Mouse (Mus musculus) liver, embryonic 13.5 days (tissue): ENCODE results near the gene Suclg1. TPM values are rescaled to one million over a fixed set of nuclear protein-coding genes. Genes with fewer than 3 reads are reported as not detected.

Source experiments
- ATAC-seq: fragments of 200-750 bp; cut with Nextera tagmentation; 2 replicates; pipeline ENCODE4 v1.8.0; 2017; ENCODE audit warnings: low read depth, mild to moderate bottlenecking, moderate number of reproducible peaks, moderate library complexity
- DNase-seq: peaks from one replicate; pipeline ENCODE4 v3.0.0; 2022
- H3K27ac ChIP-seq: fragments of 300-500 bp; sonication (generic); 2 replicates; pipeline ENCODE4 v1.5.1; 2015; ENCODE audit warnings: moderate library complexity, mild to moderate bottlenecking, inconsistent platforms
- H3K27me3 ChIP-seq: fragments of 300-500 bp; sonication (generic); 2 replicates; pipeline ENCODE4 v1.6.1; 2015; ENCODE audit warnings: mild to moderate bottlenecking, inconsistent platforms
- H3K36me3 ChIP-seq: fragments of 300-500 bp; sonication (generic); 2 replicates; pipeline ENCODE4 v1.6.1; 2015; ENCODE audit warnings: mild to moderate bottlenecking, inconsistent platforms
- H3K4me1 ChIP-seq: fragments of 300-500 bp; sonication (generic); replicated peaks from 2 replicates; pipeline ENCODE4 v1.6.1; 2015; ENCODE audit warnings: inconsistent platforms
- H3K4me2 ChIP-seq: fragments of 300-500 bp; sonication (generic); 2 replicates; pipeline ENCODE4 v1.6.1; 2015; ENCODE audit warnings: inconsistent platforms, mild to moderate bottlenecking, moderate library complexity
- H3K4me3 ChIP-seq: fragments of 300-500 bp; sonication (generic); replicated peaks from 2 replicates; pipeline ENCODE4 v1.5.1; 2015; ENCODE audit warnings: mild to moderate bottlenecking, inconsistent platforms
- H3K9ac ChIP-seq: fragments of 300-500 bp; sonication (generic); 2 replicates; pipeline ENCODE4 v1.6.1; 2015; ENCODE audit warnings: mild to moderate bottlenecking, inconsistent platforms
- H3K9me3 ChIP-seq: fragments of 300-500 bp; sonication (generic); replicated peaks from 2 replicates; pipeline ENCODE4 v1.6.1; 2016; ENCODE audit warnings: inconsistent platforms
- WGBS: fragments of 180-500 bp; shearing (Covaris S2); methylation state at CpG from one replicate; pipeline ENCODE4 v1.1.7; 2015; ENCODE audit not compliant: insufficient replicate concordance; 5-methylcytosine and 5-hydroxymethylcytosine counted together
- polyA plus RNA-seq: library from polyadenylated mRNA; unstranded; fragments of >200 nt; fragmentation: Nextera tagmentation; extraction: Ambion mirVana; gene quantifications from 2 replicates; pipeline ENCODE4 v1.2.1, GENCODE M21; 2015

The Suclg1 gene
- polyA plus RNA-seq, 1 experiment from 2014 or later: 131 TPM

DNA sequence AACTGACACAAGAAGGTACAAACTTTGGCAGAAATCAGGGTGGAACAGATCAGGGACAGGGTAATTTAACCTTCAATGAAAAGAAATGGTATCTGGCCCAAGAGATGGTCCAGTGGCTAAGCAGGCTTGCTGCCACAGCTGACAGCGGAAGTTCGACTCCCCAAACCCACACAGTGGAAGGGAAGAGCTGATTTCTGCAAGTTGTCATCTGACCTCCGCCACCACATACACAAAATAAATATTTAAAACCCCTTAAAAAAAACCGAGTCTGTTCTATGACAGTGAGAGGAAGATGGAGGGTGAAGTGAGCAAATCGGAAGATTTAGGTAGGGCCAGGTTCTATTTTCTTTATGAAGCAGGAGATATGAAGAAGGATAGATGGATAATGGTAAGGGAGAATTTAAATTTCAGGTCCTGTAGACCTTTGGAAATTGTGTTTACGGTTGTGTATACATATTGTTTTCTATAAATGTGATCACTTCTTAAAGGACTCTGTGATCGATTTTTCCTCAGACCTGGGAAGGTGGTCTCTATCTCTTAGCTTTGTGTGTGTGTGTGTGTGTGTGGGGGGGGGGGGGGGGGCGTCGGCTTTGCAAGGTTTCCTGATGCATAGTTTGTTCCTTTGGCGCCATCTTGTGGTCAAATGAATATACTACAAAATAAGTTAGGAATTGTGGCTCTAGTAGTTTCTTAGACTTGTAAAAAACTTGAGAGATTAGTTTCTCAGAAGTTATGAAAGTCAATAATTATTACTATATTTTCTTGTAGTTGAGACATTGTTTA, 20.6 kb upstream of the Suclg1 start:
- no peak overlapping the region for H3K4me3 ChIP-seq
- H3K36me3 ChIP-seq: no peaks in the 10 kb centered on the region
- no peaks in the 10 kb centered on the region for H3K9me3 ChIP-seq
- ATAC-seq: no peak
- H3K27ac ChIP-seq: no peak overlapping the region
- H3K9ac ChIP-seq: no peak overlapping the region
- H3K27me3 ChIP-seq: no peaks in the 10 kb centered on the region
- no peak overlapping the region for H3K4me2 ChIP-seq
- 31% methylated on average over 10 of the region's 10 CpGs for WGBS
- DNase-seq: no peak
- H3K4me1 ChIP-seq: peaks cover 2% of the 10 kb centered on the region; the same call in 1 of the 2 replicates

DNA sequence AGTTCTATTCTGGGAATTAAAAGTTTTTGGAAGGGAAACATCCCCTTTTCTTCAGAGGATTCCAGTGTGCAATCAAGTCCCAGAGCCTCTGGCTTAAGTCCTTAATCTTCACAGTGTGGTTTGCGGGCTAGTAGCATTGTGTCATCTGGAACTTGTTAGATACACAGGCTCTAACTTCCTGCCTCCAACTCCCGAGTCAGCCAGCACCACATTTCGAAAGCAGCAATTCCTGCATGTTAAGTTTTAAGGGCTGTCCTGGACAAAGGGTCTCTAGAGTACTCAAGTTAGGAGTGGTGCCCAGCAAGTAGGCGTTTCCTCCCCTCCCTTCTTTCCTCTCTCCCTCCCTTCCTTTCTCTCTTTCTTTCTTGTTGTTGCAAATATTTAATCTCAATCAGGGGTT, 19.8 kb upstream of the Suclg1 start:
- Histone ChIP-seq H3K9ac (no peak overlapping the region), H3K4me2 (no peak overlapping the region), H3K4me3 (no peak overlapping the region), H3K36me3 (no peaks in the 10 kb centered on the region), H3K9me3 (no peaks in the 10 kb centered on the region), H3K27ac (no peak overlapping the region), H3K27me3 (no peaks in the 10 kb centered on the region), H3K4me1 (peaks cover 7% of the 10 kb centered on the region)
- no peak for DNase-seq
- WGBS: 17% methylated on average over 4 of the region's 4 CpGs
- ATAC-seq: no peak

DNA sequence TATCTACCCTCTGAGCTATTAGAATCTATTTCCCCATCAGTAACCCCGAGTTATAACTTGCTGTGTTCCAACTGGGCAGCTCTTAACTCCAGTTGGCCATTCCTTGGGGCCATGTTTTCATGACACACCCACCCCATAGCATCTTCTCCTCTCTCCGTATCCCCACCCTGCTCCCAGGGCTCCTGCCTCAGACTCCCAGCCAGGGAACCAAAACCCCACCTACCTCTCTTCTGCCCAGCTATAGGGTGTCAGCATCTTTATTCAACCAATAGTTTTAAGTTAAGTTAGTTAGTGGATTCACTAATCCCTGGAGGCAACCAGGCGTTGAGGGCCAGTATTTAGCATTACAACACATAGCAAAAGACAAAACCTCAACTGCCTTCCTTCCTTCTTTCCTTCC, 19.3 kb upstream of the Suclg1 start:
- no peak for ATAC-seq
- WGBS: 60% methylated on average over 3 of the region's 3 CpGs

DNA sequence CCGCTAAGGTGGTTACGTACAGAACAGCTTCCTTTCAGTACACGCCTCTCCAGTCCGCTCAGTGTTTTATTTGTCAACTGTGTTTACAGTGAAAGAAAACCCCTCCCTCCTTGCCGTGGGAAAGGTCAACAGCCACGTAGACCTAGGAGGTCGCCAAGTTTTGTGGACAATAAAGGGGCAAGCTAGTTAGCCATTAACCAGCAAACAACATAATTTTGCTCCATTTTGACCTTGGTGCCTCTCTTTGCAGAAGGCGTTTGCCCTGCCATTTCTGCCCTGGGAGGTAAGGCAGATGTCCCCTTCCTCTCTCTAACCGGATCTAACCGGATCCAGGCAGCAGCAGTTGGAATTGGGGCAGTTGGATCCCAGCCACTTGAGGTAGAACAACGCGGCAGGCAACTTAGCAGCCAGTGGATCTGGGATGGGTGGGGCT, 16.0 kb upstream of the Suclg1 start:
- peak overlapping the region; percentile 62; the same call in 1 of the 2 replicates for H3K27ac ChIP-seq
- 68% methylated on average over 12 of the region's 12 CpGs for WGBS
- H3K4me3 ChIP-seq: 0 out of 2 replicates have a peak overlapping the region, but pooled peaks have one; percentile 14
- H3K4me2 ChIP-seq: no peak overlapping the region
- ATAC-seq: peak; percentile 67
- H3K9ac ChIP-seq: no peak overlapping the region
- H3K9me3 ChIP-seq: no peaks in the 10 kb centered on the region
- no peak for DNase-seq
- no peaks in the 10 kb centered on the region for H3K36me3 ChIP-seq
- no peaks in the 10 kb centered on the region for H3K27me3 ChIP-seq
- H3K4me1 ChIP-seq: peaks cover 7% of the 10 kb centered on the region

More for the DNA sequence above, 19.3 kb upstream of the Suclg1 start:
- Histone ChIP-seq H3K27ac (no peak overlapping the region), H3K4me2 (no peak overlapping the region), H3K9ac (no peak overlapping the region), H3K36me3 (no peaks in the 10 kb centered on the region), H3K4me1 (peaks cover 7% of the 10 kb centered on the region), H3K4me3 (no peak overlapping the region), H3K9me3 (no peaks in the 10 kb centered on the region), H3K27me3 (no peaks in the 10 kb centered on the region)
- DNase-seq: no peak

DNA sequence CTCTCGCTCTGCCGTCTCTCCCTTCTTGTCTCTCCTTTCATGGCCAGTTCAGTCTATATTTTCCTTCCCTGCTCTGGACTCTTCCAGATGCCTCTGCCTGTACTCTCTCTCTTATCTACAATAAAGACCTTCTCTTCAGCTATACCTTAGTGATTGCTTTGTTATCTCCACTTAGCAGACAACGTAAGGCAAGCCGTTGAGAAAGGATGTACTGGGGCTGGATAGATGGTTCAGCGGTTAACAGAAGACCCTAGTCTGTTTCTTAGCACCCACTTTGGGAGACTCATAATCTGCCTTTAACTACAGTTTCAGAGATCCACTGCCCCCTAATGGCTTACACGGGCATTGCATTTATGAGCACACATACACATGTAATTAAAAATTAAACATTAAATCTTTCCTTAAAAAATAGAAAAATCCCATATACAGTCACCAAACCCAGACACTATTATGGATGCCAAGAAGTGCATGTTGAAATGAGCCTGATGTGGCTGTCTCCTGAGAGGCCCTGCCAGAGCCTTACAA, 14.9 kb upstream of the Suclg1 start:
- H3K4me2 ChIP-seq: no peak overlapping the region
- no peak overlapping the region for H3K27ac ChIP-seq
- no peaks in the 10 kb centered on the region for H3K36me3 ChIP-seq
- no peak overlapping the region for H3K9ac ChIP-seq
- ATAC-seq: peak; percentile 48
- WGBS: 39% methylated on average over 6 of the region's 6 CpGs
- H3K4me3 ChIP-seq: no peak overlapping the region
- no peak for DNase-seq
- peaks cover 7% of the 10 kb centered on the region for H3K4me1 ChIP-seq
- H3K9me3 ChIP-seq: no peaks in the 10 kb centered on the region
- H3K27me3 ChIP-seq: no peaks in the 10 kb centered on the region

DNA sequence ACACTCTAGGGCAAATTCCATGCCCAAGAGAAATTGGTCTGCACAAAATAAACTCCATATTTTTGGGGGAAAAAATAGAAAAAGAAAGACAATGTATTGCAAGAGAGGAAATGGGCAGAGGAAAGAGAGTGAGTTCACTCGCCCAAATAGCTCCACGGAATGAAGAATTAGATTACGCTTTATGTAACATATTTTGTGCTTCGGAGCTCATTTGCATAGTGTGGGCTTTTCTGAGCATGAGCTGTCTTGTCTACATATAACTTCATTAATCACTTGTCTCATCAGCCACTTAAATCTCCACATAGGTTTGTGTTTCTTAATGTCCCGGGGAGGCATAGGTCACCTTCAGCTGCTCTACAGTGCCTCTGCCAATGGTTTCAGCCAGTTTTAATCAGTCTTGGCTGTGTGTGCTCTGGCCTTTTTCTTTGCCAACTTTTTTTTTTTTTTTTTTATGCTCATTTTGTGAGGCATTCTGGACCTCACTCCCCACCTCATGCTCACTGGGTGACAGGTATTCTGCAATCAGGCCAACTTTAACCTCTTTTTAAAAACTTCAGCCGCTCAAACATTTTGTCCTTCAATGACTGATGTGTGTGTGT, 13.8 kb upstream of the Suclg1 start:
- Histone ChIP-seq H3K4me1 (peaks cover 7% of the 10 kb centered on the region), H3K4me3 (no peak overlapping the region), H3K27me3 (no peaks in the 10 kb centered on the region), H3K9ac (no peak overlapping the region), H3K4me2 (no peak overlapping the region), H3K27ac (no peak overlapping the region), H3K36me3 (no peaks in the 10 kb centered on the region), H3K9me3 (no peaks in the 10 kb centered on the region)
- DNase-seq (no peak), ATAC-seq (no peak)
- WGBS: 77% methylated on average over 6 of the region's 6 CpGs

DNA sequence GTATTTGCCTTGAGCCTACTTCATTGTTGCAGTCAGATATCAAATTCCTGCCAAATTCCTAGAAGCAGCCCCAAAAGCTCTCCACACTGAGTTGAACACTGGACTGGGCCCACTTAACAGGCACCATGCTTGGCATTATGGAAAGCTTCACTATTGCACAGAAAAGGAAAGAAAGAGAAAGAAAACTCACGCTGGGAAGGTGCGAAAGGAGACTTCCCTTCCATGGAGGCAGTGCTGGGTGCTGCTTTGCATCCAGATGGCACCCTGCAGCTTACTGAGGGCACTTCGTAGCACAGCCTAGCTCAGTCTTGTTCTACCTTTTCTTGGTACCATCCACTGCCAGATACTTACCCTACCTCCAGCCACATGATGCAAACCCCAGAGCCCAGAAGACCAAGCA, 12.5 kb upstream of the Suclg1 start:
- H3K27me3 ChIP-seq: no peaks in the 10 kb centered on the region
- H3K9ac ChIP-seq: no peak overlapping the region
- H3K36me3 ChIP-seq: no peaks in the 10 kb centered on the region
- H3K4me3 ChIP-seq: no peak overlapping the region
- H3K4me1 ChIP-seq: peaks cover 7% of the 10 kb centered on the region
- no peak for ATAC-seq
- WGBS: 74% methylated on average over 3 of the region's 3 CpGs
- no peak for DNase-seq
- no peak overlapping the region for H3K27ac ChIP-seq
- H3K9me3 ChIP-seq: no peaks in the 10 kb centered on the region
- H3K4me2 ChIP-seq: no peak overlapping the region

DNA sequence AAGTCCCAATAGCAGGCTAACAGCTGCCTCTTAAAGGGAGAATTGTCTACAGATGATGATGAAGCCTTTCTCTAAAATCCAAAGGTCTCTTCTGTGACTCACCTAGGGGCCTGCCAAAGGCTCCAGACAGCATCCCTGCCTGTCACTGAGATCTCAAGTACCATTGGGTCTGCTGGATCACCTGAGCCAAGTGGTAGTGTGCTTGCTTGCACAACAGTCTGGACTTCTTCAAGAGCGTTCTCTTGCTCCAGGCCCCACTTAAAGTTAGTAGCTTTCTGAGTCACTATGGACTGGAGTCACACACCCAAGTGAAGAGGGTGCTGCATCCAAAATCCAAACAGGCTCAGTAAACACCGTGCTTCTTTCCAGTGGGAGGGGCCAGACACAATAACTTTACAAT, 1.4 kb upstream of the Suclg1 start:
- no peak for ATAC-seq
- no peak for DNase-seq
- Histone ChIP-seq H3K27me3 (no peaks in the 10 kb centered on the region), H3K36me3 (0 out of 2 replicates have a peak, but pooled peaks cover 3% of the 10 kb centered on the region), H3K4me2 (no peak overlapping the region), H3K4me1 (peaks cover 17% of the 10 kb centered on the region), H3K27ac (no peak overlapping the region), H3K9me3 (no peaks in the 10 kb centered on the region), H3K4me3 (no peak overlapping the region), H3K9ac (no peak overlapping the region)
- WGBS: 73% methylated on average over 2 of the region's 2 CpGs

DNA sequence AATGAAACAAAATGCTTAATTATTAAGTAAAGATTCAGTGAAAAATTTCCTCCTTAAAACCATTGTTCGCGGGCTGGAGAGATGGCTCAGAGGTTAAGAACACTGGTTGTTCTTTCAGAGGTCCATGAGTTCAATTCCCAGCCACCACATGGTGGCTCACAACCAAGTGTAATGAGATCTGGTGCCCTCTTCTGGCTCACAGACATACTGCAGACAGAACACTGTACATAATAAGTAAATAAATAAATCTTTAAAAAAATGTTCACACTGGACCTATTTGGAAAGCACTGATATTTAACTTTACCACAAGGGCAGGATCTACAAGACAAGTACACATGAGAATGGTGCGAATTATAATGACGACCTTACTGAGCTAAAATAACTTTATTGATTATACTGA, 730 bp upstream of the Suclg1 start:
- H3K9ac ChIP-seq: no peak overlapping the region; the same call in 1 of the 2 replicates
- 0 out of 2 replicates have a peak, but pooled peaks cover 7% of the 10 kb centered on the region for H3K36me3 ChIP-seq
- H3K4me3 ChIP-seq: peak overlapping the region; percentile 92
- H3K4me1 ChIP-seq: peaks cover 21% of the 10 kb centered on the region
- H3K9me3 ChIP-seq: no peaks in the 10 kb centered on the region
- H3K27ac ChIP-seq: no peak overlapping the region; the same call in 1 of the 2 replicates
- no peaks in the 10 kb centered on the region for H3K27me3 ChIP-seq
- WGBS: 36% methylated on average over 4 of the region's 4 CpGs
- DNase-seq: peak; percentile 31
- peak overlapping the region; percentile 77 for H3K4me2 ChIP-seq
- ATAC-seq: no peak

DNA sequence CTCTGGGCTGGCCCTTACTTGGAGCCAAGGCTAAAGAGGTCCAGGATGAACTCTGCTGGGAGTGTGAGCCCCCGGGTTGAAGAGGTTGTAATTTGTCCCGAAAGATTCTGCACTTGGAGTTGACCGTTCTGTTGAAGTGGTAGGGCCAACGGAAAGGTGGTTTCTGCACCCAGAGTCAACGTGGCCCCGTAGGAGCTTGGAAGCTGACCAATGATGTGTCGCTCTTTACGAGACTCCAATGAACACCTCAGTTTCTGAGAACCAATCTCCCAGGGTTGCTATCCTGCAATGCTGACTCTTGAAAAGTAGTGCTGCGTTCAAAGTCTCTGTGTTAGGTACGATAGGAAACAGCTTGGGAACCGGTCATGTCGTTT, 854 bp downstream of the Suclg1 start:
- DNase-seq (peak; percentile 13), ATAC-seq (peak; percentile 32)
- peak overlapping the region; percentile 92 for H3K4me3 ChIP-seq
- H3K9me3 ChIP-seq: no peaks in the 10 kb centered on the region
- peaks cover 37% of the 10 kb centered on the region for H3K4me1 ChIP-seq
- H3K27ac ChIP-seq: no peak overlapping the region
- H3K36me3 ChIP-seq: 0 out of 2 replicates have a peak, but pooled peaks cover 7% of the 10 kb centered on the region
- peak overlapping the region; percentile 93 for H3K9ac ChIP-seq
- WGBS: 3% methylated on average over 12 of the region's 12 CpGs
- H3K4me2 ChIP-seq: peak overlapping the region; percentile 77
- H3K27me3 ChIP-seq: no peaks in the 10 kb centered on the region

DNA sequence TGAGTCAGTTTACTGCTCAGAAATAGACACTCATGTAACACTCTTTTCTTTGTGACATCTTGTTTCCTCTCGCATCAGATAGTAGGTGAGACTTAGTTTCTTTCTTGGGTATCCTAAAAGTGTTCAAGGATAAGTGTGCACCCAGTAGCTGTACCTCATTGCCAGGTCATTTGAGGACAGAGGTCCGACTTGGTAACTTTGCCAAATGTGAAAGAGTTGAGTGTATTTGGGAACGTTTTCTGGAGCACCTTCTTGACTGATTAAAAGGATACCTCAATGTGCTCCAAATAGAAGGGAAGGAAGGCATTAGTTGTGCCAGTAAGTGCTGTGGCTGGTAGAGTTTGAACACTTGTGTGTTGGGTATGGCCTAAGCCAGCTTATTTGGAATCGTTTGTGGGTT, 1.7 kb downstream of the Suclg1 start:
- Histone ChIP-seq H3K27ac (no peak overlapping the region), H3K4me1 (peaks cover 45% of the 10 kb centered on the region), H3K4me2 (peak overlapping the region; percentile 77; the same call in 1 of the 2 replicates), H3K27me3 (no peaks in the 10 kb centered on the region), H3K4me3 (peak overlapping the region; percentile 92), H3K9ac (peak overlapping the region; percentile 93; the same call in 1 of the 2 replicates), H3K9me3 (no peaks in the 10 kb centered on the region), H3K36me3 (0 out of 2 replicates have a peak, but pooled peaks cover 7% of the 10 kb centered on the region)
- WGBS: 63% methylated on average over 4 of the region's 4 CpGs
- no peak for DNase-seq
- no peak for ATAC-seq
